Mouse (Mus musculus): ENCODE data around the gene Cops2.

The Cops2 gene

GRCm38 (mm10) chr2:125781978-125782718, 76.8 kb downstream of the Cops2 start:
- peak; percentile 36 for DNase-seq (ENCODE audit: low read depth)

DNA sequence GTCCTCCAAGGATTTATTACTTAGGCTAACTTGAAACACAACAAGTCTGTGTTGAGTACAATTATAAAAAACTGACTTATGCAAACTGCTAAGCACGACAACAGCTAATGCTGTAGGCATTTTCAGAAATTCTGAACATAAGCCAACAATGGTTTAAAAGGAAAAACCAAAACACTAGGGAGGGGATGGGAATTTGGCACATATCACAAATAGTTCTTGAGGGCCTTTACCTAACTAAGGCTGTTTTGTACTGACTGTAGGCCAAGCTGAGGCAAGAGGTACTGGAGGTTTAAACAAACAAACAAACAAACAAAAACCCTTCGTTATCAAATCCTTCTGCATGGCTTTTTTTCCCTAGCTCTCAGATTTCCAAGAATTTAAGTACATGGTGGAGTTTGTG, 77.9 kb downstream of the Cops2 start:
- DNase-seq (ENCODE audit: low read depth): no peak

Data from 416B (cell line).